Mouse (Mus musculus) liver, adult 2 months (tissue): ENCODE measurements around the gene Popdc3.

ENCODE experiments used
- CTCF ChIP-seq: fragments of 200-500 bp; IDR thresholded peaks from 2 replicates; pipeline ENCODE4 v1.5.1; 2011; ENCODE audit warnings: low read depth, low read length, control low read depth
- POLR2A ChIP-seq: fragments of 200-500 bp; IDR thresholded peaks from 2 replicates; pipeline ENCODE4 v1.6.1; 2011; ENCODE audit warnings: low read length, control low read depth; ENCODE audit not compliant: insufficient read depth; ENCODE audit errors: extremely low read depth

GRCm38 (mm10) chr10:45303315-45304036, 125.6 kb downstream of the Popdc3 start:
- no peak for TF ChIP-seq POLR2A
- TF ChIP-seq CTCF, result no peak
